In genomic region chr14:34106389-34107062, GRCm38 (mm10) we compare ENCODE assay signal across 9 mouse cellular contexts. TPM values are rescaled to one million over a fixed set of nuclear protein-coding genes. Genes with fewer than 3 reads are reported as not detected.
DNase-seq lines count a peak whose midpoint lies in the region; ATAC-seq lines count a peak whose summit lies in the region.
"Had no signal": no experiment of that assay in that cellular context is flagged by ENCODE, and none has a peak within 500 bp of the region (broad histone marks: within the 10 kb centered on the region; RNA-seq: fewer than 3 reads in every experiment).

No protein-coding gene starts in this region.

- H3K27ac ChIP-seq in hindbrain, embryonic 10.5 days, result no peak overlapping the region
- H3K27ac ChIP-seq in hindbrain, embryonic 12.5 days, result no peak overlapping the region
- no peak overlapping the region for H3K27ac ChIP-seq in lung, embryonic 16.5 days (ENCODE audit: low read length)

- no peak overlapping the region for H3K4me3 ChIP-seq in hindbrain, embryonic 10.5 days
- no peak overlapping the region for H3K4me3 ChIP-seq in hindbrain, embryonic 12.5 days
- no peak overlapping the region for H3K4me3 ChIP-seq in lung, embryonic 16.5 days (ENCODE audit: low read length)

- WGBS in hindbrain, embryonic 10.5 days, result 62% methylated on average over 12 of the region's 12 CpGs
- 64% methylated on average over 11 of the region's 12 CpGs for WGBS in hindbrain, embryonic 12.5 days
- 59% methylated on average over 11 of the region's 12 CpGs for WGBS in lung, embryonic 16.5 days

- H3K27me3 ChIP-seq in hindbrain, embryonic 10.5 days (ENCODE audit: insufficient read depth, poor library complexity, severe bottlenecking), result no peaks in the 10 kb centered on the region
- H3K27me3 ChIP-seq in hindbrain, embryonic 12.5 days, result no peaks in the 10 kb centered on the region
- no peaks in the 10 kb centered on the region for H3K27me3 ChIP-seq in lung, embryonic 16.5 days (ENCODE audit: control insufficient read depth, insufficient read depth, low read depth, low read length)

- 0 out of 2 replicates have a peak, but pooled peaks cover 4% of the 10 kb centered on the region for H3K4me1 ChIP-seq in hindbrain, embryonic 10.5 days (replicated peaks)
- no peaks in the 10 kb centered on the region for H3K4me1 ChIP-seq in hindbrain, embryonic 12.5 days
- H3K4me1 ChIP-seq in lung, embryonic 16.5 days (replicated peaks; ENCODE audit: control insufficient read depth, insufficient read depth, low read length), result peaks cover 5% of the 10 kb centered on the region; the same call in 1 of the 2 replicates

- no peaks in the 10 kb centered on the region for H3K36me3 ChIP-seq in hindbrain, embryonic 10.5 days
- H3K36me3 ChIP-seq in hindbrain, embryonic 12.5 days, result no peaks in the 10 kb centered on the region
- no peaks in the 10 kb centered on the region for H3K36me3 ChIP-seq in lung, embryonic 16.5 days (ENCODE audit: control insufficient read depth, insufficient read depth, low read length)

- H3K9me3 ChIP-seq in hindbrain, embryonic 10.5 days, result no peaks in the 10 kb centered on the region
- no peaks in the 10 kb centered on the region for H3K9me3 ChIP-seq in hindbrain, embryonic 12.5 days (replicated peaks)
- H3K9me3 ChIP-seq in lung, embryonic 16.5 days (ENCODE audit: control insufficient read depth, low read length), result no peaks in the 10 kb centered on the region

- ATAC-seq in hindbrain, embryonic 12.5 days (ENCODE audit: low FRiP score), result no peak
- 0 out of 2 replicates have a peak, but pooled peaks have one; percentile 42 for ATAC-seq in lung, embryonic 16.5 days (ENCODE audit: low read depth)

- no peak overlapping the region for H3K4me2 ChIP-seq in hindbrain, embryonic 12.5 days (replicated peaks)
- H3K4me2 ChIP-seq in lung, embryonic 16.5 days (ENCODE audit: low read depth, low read length), result no peak overlapping the region

- DNase-seq in hindbrain, embryonic 10.5 days (ENCODE audit: low spot score), result peak; percentile 45
- DNase-seq in A20 (ENCODE audit: low read depth, low spot score) (peak; percentile 51), NIH3T3 (ENCODE audit: low read depth) (peak; percentile 51)
- DNase-seq in gastrocnemius, postnatal 4 days (ENCODE audit: low spot score in 2 of 2), result peak; percentile 12 to 55
- peak; percentile 63 for DNase-seq in urinary bladder, postnatal 14 days (ENCODE audit: low spot score)
- DNase-seq in layer of hippocampus, adult 8-10 months (ENCODE audit: low spot score in 2 of 2), result no peak

- H3K9ac ChIP-seq in hindbrain, embryonic 12.5 days, result no peak overlapping the region
- H3K9ac ChIP-seq in lung, embryonic 16.5 days (ENCODE audit: low read length), result no peak overlapping the region

RNA-seq across cellular contexts. Expression of gene A630023A22Rik, which starts 4.0 kb away (rescaled TPM):
- polyA plus RNA-seq in hindbrain, embryonic 10.5 days (2016; fragmentation: Nextera tagmentation; extraction: Ambion mirVana), result not detected in 2 replicates
- not detected in 2 replicates for polyA plus RNA-seq in hindbrain, embryonic 12.5 days (2016; fragmentation: Nextera tagmentation; extraction: Ambion mirVana)
- total RNA-seq in gastrocnemius, postnatal 4 days (2021), result not detected
- polyA plus RNA-seq in lung, embryonic 16.5 days (2015; fragmentation: Nextera tagmentation; extraction: Ambion mirVana), result 0.19 TPM in 1 of 2 replicates, not detected in the other
- total RNA-seq in layer of hippocampus, adult 8-10 months (2022), result not detected
- polyA plus RNA-seq: limb, embryonic 14.5 days had no signal

RNA-seq across cellular contexts. Expression of gene Anxa8, which starts 20.7 kb away (rescaled TPM):
- 1.3 and 1.7 TPM in 2 replicates for polyA plus RNA-seq in hindbrain, embryonic 10.5 days (2016; fragmentation: Nextera tagmentation; extraction: Ambion mirVana)
- polyA plus RNA-seq in hindbrain, embryonic 12.5 days (2016; fragmentation: Nextera tagmentation; extraction: Ambion mirVana), result 1.1 and 1.3 TPM in 2 replicates
- total RNA-seq in gastrocnemius, postnatal 4 days (2021), result 1 to 10 TPM; 2.2 to 3.1 TPM
- polyA plus RNA-seq in lung, embryonic 16.5 days (2015; fragmentation: Nextera tagmentation; extraction: Ambion mirVana), result 10.1 and 15.0 TPM in 2 replicates
- 1 to 10 TPM in 2 of 4 experiments, under 1 TPM in 2; 0.43 to 1.6 (median 1.0) TPM for total RNA-seq in layer of hippocampus, adult 8-10 months (2022)

RNA-seq across cellular contexts. Expression of gene Npy4r, which starts 45.8 kb away (rescaled TPM):
- polyA plus RNA-seq in hindbrain, embryonic 10.5 days (2016; fragmentation: Nextera tagmentation; extraction: Ambion mirVana), result not detected in 2 replicates
- 0.05 and 0.10 TPM in 2 replicates for polyA plus RNA-seq in hindbrain, embryonic 12.5 days (2016; fragmentation: Nextera tagmentation; extraction: Ambion mirVana)
- total RNA-seq in gastrocnemius, postnatal 4 days (2021), result under 1 TPM; 0.13 to 0.17 TPM
- 0.05 and 0.20 TPM in 2 replicates for polyA plus RNA-seq in lung, embryonic 16.5 days (2015; fragmentation: Nextera tagmentation; extraction: Ambion mirVana)
- not detected for total RNA-seq in layer of hippocampus, adult 8-10 months (2022)

RNA-seq across cellular contexts. Expression of gene Antxrl, which starts 54.0 kb away (rescaled TPM):
- not detected in 2 replicates for polyA plus RNA-seq in hindbrain, embryonic 10.5 days (2016; fragmentation: Nextera tagmentation; extraction: Ambion mirVana)
- polyA plus RNA-seq in hindbrain, embryonic 12.5 days (2016; fragmentation: Nextera tagmentation; extraction: Ambion mirVana), result not detected in 2 replicates
- not detected for total RNA-seq in gastrocnemius, postnatal 4 days (2021)
- polyA plus RNA-seq in lung, embryonic 16.5 days (2015; fragmentation: Nextera tagmentation; extraction: Ambion mirVana), result not detected in 2 replicates
- total RNA-seq in layer of hippocampus, adult 8-10 months (2022), result not detected
- polyA plus RNA-seq: limb, embryonic 14.5 days had no signal

Comparison
In these comparisons a context has a peak if more than half of its experiments do, and no peak if none do; other contexts are left out.
1. DNase-seq: peak in hindbrain, embryonic 10.5 days (single experiment), A20 (single experiment), NIH3T3 (single experiment), gastrocnemius, postnatal 4 days (2 of 2) and urinary bladder, postnatal 14 days (single experiment); none in layer of hippocampus, adult 8-10 months (0 of 2).